Mouse (Mus musculus) macrophage (primary cell): ENCODE results near the gene Rnf31. TPM values are rescaled to one million over a fixed set of nuclear protein-coding genes. Genes with fewer than 3 reads are reported as not detected.

ENCODE experiments used
- H3K27ac ChIP-seq: fragments of 350-480 bp; formaldehyde crosslinking; 2 replicates; pipeline ENCODE4 v1.9.0; 2021
- H3K36me3 ChIP-seq: fragments of 350-480 bp; formaldehyde crosslinking; 2 replicates; pipeline ENCODE4 v1.9.0; 2021; ENCODE audit errors: inconsistent target
- H3K4me3 ChIP-seq: fragments of 350-480 bp; formaldehyde crosslinking; 2 replicates; pipeline ENCODE4 v1.9.0; 2021; ENCODE audit errors: inconsistent target
- H3K79me2 ChIP-seq: fragments of 350-480 bp; formaldehyde crosslinking; 2 replicates; pipeline ENCODE4 v1.9.0; 2021; ENCODE audit errors: inconsistent target
- WGBS: methylation state at CpG from one replicate; pipeline ENCODE4 v1.1.7; 2026; ENCODE audit warnings: inconsistent platforms; ENCODE audit not compliant: missing documents; 5-methylcytosine and 5-hydroxymethylcytosine counted together
- polyA plus RNA-seq: library from polyadenylated mRNA; stranded (reverse); fragments of 250-400 nt; gene quantifications from 3 replicates; pipeline ENCODE4 v1.2.4, GENCODE M21; 2018; ENCODE audit warnings: inconsistent platforms

Gene Rnf31
- polyA plus RNA-seq, 1 experiment from 2014 or later: 16.3 TPM

- WGBS: 91% methylated on average over 16 of the region's 16 CpGs
- H3K4me3 ChIP-seq: no peak overlapping the region
- H3K36me3 ChIP-seq: peaks cover 54% of the 10 kb centered on the region
- peaks cover 63% of the 10 kb centered on the region for H3K79me2 ChIP-seq
- no peak overlapping the region for H3K27ac ChIP-seq
Measured at GRCm38 (mm10) chr14:55605743-55606459, 14.4 kb downstream of the Rnf31 start.

- H3K36me3 ChIP-seq: peaks cover 40% of the 10 kb centered on the region
- 85% methylated on average over 6 of the region's 6 CpGs for WGBS
Measured at GRCm38 (mm10) chr14:55608339-55608738, 16.8 kb downstream of the Rnf31 start.

GRCm38 (mm10) chr14:55613346-55613745 is 21.8 kb downstream of the Rnf31 start:
- no peak overlapping the region for H3K4me3 ChIP-seq
- H3K27ac ChIP-seq: no peak overlapping the region
- WGBS: 79% methylated on average over 6 of the region's 6 CpGs
- no peaks in the 10 kb centered on the region for H3K79me2 ChIP-seq
- H3K36me3 ChIP-seq: peaks cover 15% of the 10 kb centered on the region

More at GRCm38 (mm10) chr14:55608339-55608738, 16.8 kb downstream of the Rnf31 start:
- Histone ChIP-seq H3K4me3 (no peak overlapping the region), H3K79me2 (peaks cover 39% of the 10 kb centered on the region), H3K27ac (no peak overlapping the region)

DNA sequence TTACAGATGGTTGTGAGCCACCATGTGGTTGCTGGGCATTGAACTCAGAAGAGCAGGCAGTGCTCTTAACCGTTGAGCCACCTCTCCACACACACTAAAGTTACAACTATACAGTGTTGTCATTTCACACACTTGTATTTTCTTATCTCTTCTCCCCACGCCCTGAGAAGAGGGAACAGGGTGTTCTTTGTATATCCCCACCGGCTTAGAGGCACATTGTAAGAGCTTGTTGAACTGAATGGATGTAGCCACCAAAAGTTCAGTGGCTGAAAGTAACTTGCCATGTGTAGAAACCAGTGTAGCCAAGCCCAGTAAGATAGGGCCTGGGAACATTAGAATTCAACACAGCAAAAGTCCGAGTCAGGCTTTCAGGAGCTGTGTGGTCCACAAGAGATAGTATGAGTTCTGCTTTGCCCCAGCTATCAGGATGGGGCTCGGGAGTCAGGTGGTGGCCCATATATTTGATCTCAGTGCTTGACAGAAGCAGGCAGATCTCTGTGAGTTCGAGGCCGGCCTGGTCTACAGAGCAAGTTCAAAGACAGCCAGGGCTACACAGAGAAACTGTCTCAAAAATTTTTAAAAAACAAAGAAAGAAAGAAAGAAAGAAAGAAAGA is 23.2 kb downstream of the Rnf31 start:
- WGBS: 93% methylated on average over 7 of the region's 7 CpGs
- Histone ChIP-seq H3K79me2 (no peaks in the 10 kb centered on the region), H3K27ac (no peak overlapping the region), H3K36me3 (peaks cover 2% of the 10 kb centered on the region; the same call in 1 of the 2 replicates), H3K4me3 (no peak overlapping the region)

GRCm38 (mm10) chr14:55615876-55616275 is 24.4 kb downstream of the Rnf31 start:
- H3K36me3 ChIP-seq: no peaks in the 10 kb centered on the region
- WGBS: 86% methylated on average over 2 of the region's 2 CpGs
- H3K4me3 ChIP-seq: no peak overlapping the region
- no peaks in the 10 kb centered on the region for H3K79me2 ChIP-seq
- H3K27ac ChIP-seq: no peak overlapping the region

- Histone ChIP-seq H3K4me3 (no peak overlapping the region), H3K36me3 (no peaks in the 10 kb centered on the region), H3K79me2 (no peaks in the 10 kb centered on the region), H3K27ac (no peak overlapping the region)
- 93% methylated on average over 2 of the region's 2 CpGs for WGBS
Measured at GRCm38 (mm10) chr14:55616844-55617243, 25.3 kb downstream of the Rnf31 start.

DNA sequence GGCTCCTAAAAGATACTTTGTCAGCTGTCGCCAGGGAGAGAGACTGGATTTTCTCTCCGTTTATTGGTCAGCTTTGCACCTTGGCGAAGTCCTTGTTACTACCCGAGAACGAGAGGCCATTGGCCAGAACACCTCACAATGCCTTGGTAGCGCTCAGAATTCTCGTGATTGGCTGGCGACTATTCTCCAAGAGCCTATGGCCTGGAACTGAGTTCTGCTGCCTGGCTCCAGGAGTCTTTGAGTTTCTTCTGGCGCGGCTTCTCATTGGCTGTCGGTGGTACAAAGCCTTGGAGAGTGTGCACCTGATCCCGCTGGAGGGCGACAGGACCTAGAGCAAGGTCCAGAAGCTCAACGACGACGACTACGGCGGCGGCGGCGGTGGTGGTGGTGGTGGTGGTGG is 26.3 kb downstream of the Rnf31 start, which contains the start of gene Rec8:
TSS of gene Rec8 (plus strand) at position 216 of the 400 bp plus-strand sequence.
- Histone ChIP-seq H3K36me3 (no peaks in the 10 kb centered on the region), H3K79me2 (no peaks in the 10 kb centered on the region), H3K27ac (no peak within 1 kb of the TSS), H3K4me3 (no peak within 1 kb of the TSS)
- 48% methylated on average over 14 of the region's 21 CpGs for WGBS

GRCm38 (mm10) chr14:55618486-55619195 is 27.1 kb downstream of the Rnf31 start:
- 15% methylated on average over 21 of the region's 22 CpGs for WGBS
- Histone ChIP-seq H3K4me3 (no peak overlapping the region), H3K36me3 (no peaks in the 10 kb centered on the region), H3K27ac (no peak overlapping the region), H3K79me2 (no peaks in the 10 kb centered on the region)

- 96% methylated on average over 27 of the region's 27 CpGs for WGBS
- H3K36me3 ChIP-seq: peaks cover 61% of the 10 kb centered on the region; the same call in 1 of the 2 replicates
- no peak overlapping the region for H3K27ac ChIP-seq
- no peak overlapping the region for H3K4me3 ChIP-seq
- H3K79me2 ChIP-seq: no peaks in the 10 kb centered on the region
Measured at GRCm38 (mm10) chr14:55628077-55628827, 36.7 kb downstream of the Rnf31 start.

GRCm38 (mm10) chr14:55629312-55629711 is 37.8 kb downstream of the Rnf31 start:
- Histone ChIP-seq H3K4me3 (no peak overlapping the region), H3K36me3 (peaks cover 67% of the 10 kb centered on the region; the same call in 1 of the 2 replicates), H3K79me2 (no peaks in the 10 kb centered on the region), H3K27ac (no peak overlapping the region)
- WGBS: 62% methylated on average over 4 of the region's 5 CpGs

DNA sequence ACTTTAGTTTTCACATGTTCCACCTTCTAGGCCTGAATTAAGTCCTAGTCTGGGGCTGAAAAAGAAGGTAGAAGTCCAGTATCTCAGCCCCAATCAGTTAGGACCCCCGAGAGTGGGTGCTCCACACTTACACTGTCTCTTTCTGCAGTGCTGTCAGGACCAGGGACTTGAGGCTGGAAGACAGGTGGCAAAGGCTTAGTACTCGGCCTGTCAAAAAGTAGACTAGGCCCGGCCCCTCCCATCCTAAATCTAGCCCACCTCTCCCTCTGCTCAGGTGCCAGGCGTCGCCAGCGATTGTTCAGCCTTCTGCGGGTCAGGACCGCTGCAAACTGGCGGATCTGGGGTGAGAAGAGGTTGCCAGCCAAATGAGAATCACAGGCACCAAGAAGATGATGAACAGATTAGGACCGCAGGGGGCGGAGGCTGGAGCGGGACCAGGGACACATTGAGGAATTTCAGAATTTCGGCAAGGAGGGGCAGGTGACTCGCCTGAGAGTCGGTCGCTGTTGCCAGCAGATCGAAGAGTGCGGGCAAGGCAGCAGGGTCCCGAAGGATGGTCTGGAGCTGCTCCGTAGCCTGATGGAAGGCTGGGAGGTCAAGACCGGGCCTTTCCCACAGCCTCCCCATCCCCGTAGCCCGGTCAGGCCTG is 43.5 kb downstream of the Rnf31 start:
- Histone ChIP-seq H3K79me2 (peaks cover 3% of the 10 kb centered on the region; the same call in 1 of the 2 replicates), H3K4me3 (peak overlapping the region; percentile 65), H3K36me3 (peaks cover 60% of the 10 kb centered on the region), H3K27ac (peak overlapping the region; percentile 17; the same call in 1 of the 2 replicates)
- WGBS: 11% methylated on average over 22 of the region's 23 CpGs

GRCm38 (mm10) chr14:55635523-55636007 is 44.1 kb downstream of the Rnf31 start, which contains the start of gene Ipo4:
Gene Ipo4 (minus strand): TSS chr14:55635957.
- peaks cover 9% of the 10 kb centered on the region; the same call in 1 of the 2 replicates for H3K79me2 ChIP-seq
- H3K27ac ChIP-seq: peak within 1 kb of the TSS; percentile 17
- peaks cover 60% of the 10 kb centered on the region for H3K36me3 ChIP-seq
- H3K4me3 ChIP-seq: peak within 1 kb of the TSS; percentile 65
- WGBS: 3% methylated on average over 26 of the region's 33 CpGs

DNA sequence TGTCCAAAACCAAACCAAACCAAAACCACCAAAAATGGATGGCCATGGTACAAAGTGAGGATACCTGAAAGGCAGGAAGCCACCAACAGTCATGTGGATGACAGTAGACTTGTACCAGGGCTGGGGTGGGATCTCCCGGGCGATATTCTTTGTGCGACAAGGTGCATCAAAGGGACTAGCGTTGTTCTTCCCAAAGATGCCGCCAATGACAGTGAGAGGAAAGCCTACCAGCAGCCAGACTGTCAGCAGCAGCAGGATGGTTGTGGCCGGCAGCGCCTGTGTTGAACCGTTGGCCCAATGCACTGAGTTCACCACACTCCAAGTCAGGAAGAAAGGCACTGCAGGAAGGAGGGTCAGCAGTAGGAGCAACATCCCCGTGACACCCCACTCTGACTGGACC is 46.3 kb downstream of the Rnf31 start, which contains the start of gene Gm49378:
TSS of gene Gm49378 (minus strand) at position 101 of the 400 bp plus-strand sequence.
- WGBS: 97% methylated on average over 9 of the region's 9 CpGs
- H3K36me3 ChIP-seq: peaks cover 47% of the 10 kb centered on the region
- no peak within 1 kb of the TSS for H3K27ac ChIP-seq
- no peak within 1 kb of the TSS for H3K4me3 ChIP-seq
- H3K79me2 ChIP-seq: peaks cover 31% of the 10 kb centered on the region
